Mouse (Mus musculus) lung, adult 2 months (tissue): ENCODE results near the gene Kmt5c.

ENCODE experiments used
- CTCF ChIP-seq: fragments of 200-500 bp; IDR thresholded peaks from 2 replicates; pipeline ENCODE4 v1.5.1; 2011; ENCODE audit warnings: mild to moderate bottlenecking, low read length, control low read depth; ENCODE audit not compliant: insufficient read depth
- POLR2A ChIP-seq: fragments of 200-500 bp; IDR thresholded peaks from 2 replicates; pipeline ENCODE4 v1.6.1; 2011; ENCODE audit warnings: low read depth, mild to moderate bottlenecking, control low read depth, low read length, borderline replicate concordance; ENCODE audit errors: extremely low read depth

DNA sequence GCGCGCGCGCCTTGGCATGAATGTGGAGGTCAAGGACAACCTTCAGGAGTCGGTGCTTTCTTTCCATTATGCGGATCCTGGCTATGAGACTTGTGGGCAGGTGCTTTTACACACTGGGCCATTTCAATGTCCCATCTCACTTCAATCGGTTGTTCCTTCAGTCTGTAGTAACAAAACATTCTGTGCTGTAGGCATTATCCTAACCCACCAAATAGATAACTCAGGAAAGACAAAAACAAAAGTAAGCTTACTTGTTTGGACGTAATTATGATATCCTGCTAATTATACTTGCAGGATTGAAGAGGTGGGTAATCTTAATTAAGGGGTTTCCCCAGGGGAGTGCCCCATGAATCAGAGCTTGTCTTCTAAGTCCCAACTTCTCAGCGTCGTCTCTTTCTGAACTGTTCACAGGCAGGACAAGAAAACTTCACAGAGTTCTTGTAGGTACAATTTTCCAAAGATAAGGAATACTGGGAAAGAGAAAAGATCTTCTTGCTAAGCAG lies 823 bp upstream of the Kmt5c start:
- TF ChIP-seq CTCF (no peak), POLR2A (no peak)
